Mouse (Mus musculus) skeletal muscle tissue, adult 2 months (tissue): ENCODE data around the gene Efs.
"Not testable (repeated sequence)": the region's sequence is repeated elsewhere in the genome, so short reads cannot be mapped to it uniquely, and the experiment has no call there.

ENCODE experiments used
- DNase-seq: peaks from one replicate; pipeline ENCODE4 v3.0.0-alpha.2; 2012; ENCODE audit warnings: low read depth, low spot score

Gene Efs

GRCm38 (mm10) chr14:54925349-54926342, at the start of gene Efs:
Gene Efs, minus strand, starts transcription at chr14:54926126.
- DNase-seq = peak; percentile 58

GRCm38 (mm10) chr14:54974068-54974791, 48.3 kb upstream of the Efs start:
- DNase-seq = no peak

- DNase-seq = not testable (repeated sequence)
These were observed 46.9 kb upstream of the Efs start for GRCm38 (mm10) chr14:54972786-54973185.

- DNase-seq = no peak
These were observed 42.4 kb upstream of the Efs start for GRCm38 (mm10) chr14:54968344-54968743.

GRCm38 (mm10) chr14:54967874-54968273, 41.9 kb upstream of the Efs start:
- no peak for DNase-seq

GRCm38 (mm10) chr14:54966320-54966977, 40.5 kb upstream of the Efs start, which contains the start of gene Myh6:
Gene Myh6, minus strand, starts transcription at chr14:54966927.
- DNase-seq = no peak

GRCm38 (mm10) chr14:54965631-54966030, 39.7 kb upstream of the Efs start:
- DNase-seq = no peak

- DNase-seq = no peak
These were observed 39.1 kb upstream of the Efs start for GRCm38 (mm10) chr14:54965044-54965443.

GRCm38 (mm10) chr14:54963727-54964126, 37.8 kb upstream of the Efs start:
- DNase-seq = no peak

- no peak for DNase-seq
These were observed 36.8 kb upstream of the Efs start for GRCm38 (mm10) chr14:54962714-54963113.

- no peak for DNase-seq
These were observed 35.6 kb upstream of the Efs start for GRCm38 (mm10) chr14:54961487-54961886.

GRCm38 (mm10) chr14:54960769-54961168, 34.8 kb upstream of the Efs start:
- no peak for DNase-seq

- not testable (repeated sequence) for DNase-seq
These were observed 34.1 kb upstream of the Efs start for GRCm38 (mm10) chr14:54959853-54960613.

GRCm38 (mm10) chr14:54959197-54959596, 33.3 kb upstream of the Efs start:
- no peak for DNase-seq

- no peak for DNase-seq
These were observed 32.6 kb upstream of the Efs start for GRCm38 (mm10) chr14:54958503-54958902.

- DNase-seq = no peak
These were observed 30.6 kb upstream of the Efs start for GRCm38 (mm10) chr14:54956533-54956932.

GRCm38 (mm10) chr14:54955481-54955880, 29.6 kb upstream of the Efs start:
- no peak for DNase-seq

GRCm38 (mm10) chr14:54954474-54954873, 28.5 kb upstream of the Efs start:
- DNase-seq = no peak

GRCm38 (mm10) chr14:54953664-54954206, 27.8 kb upstream of the Efs start:
- DNase-seq = no peak

- DNase-seq = no peak
These were observed 25.7 kb upstream of the Efs start for GRCm38 (mm10) chr14:54951587-54951986.

GRCm38 (mm10) chr14:54950493-54950892, 24.6 kb upstream of the Efs start:
- no peak for DNase-seq
